Mouse (Mus musculus): ENCODE measurements at regions not wholly inside any gene's neighbourhood (a gene's known extent, or its start where the extent isn't known, plus 50 kb on each side); places are given as distances from the start of the nearest gene placed in this dataset.

- no peak for DNase-seq
Observed at GRCm38 (mm10) chr10:117430224-117430884, 50.5 kb upstream of the Cpsf6 start.

GRCm38 (mm10) chr10:117429459-117430183 lies 49.8 kb upstream of the Cpsf6 start:
- DNase-seq: no peak

All from kidney, adult 11 months (tissue).